Mouse (Mus musculus): Measurements from ENCODE around the gene Cd300lg.

The Cd300lg gene

GRCm38 (mm10) chr11:102051954-102052353 is 10.6 kb downstream of the Cd300lg start:
- in situ Hi-C loops (cut with MboI), result no loop called here

DNA sequence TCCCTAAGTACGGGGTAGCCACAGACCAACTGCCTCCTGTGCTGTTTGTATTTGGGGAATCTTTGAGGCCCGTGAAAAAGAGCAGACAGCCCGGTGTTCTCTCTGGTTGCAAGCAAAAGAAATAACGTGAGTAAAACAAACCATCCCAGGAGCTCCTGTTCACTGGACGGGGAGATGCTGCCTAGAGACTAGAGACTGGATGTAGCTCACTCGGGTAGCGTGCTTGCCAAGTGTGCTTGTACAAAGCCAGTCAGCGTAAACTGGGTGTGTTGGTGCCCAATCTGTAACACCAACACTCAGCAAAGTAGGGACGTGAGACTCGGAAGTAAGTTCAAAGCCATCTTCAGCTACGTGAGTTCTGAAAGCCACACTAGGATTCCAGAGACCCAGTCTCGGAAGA is 11.4 kb downstream of the Cd300lg start:
- in situ Hi-C loops (cut with MboI), result no loop called here

DNA sequence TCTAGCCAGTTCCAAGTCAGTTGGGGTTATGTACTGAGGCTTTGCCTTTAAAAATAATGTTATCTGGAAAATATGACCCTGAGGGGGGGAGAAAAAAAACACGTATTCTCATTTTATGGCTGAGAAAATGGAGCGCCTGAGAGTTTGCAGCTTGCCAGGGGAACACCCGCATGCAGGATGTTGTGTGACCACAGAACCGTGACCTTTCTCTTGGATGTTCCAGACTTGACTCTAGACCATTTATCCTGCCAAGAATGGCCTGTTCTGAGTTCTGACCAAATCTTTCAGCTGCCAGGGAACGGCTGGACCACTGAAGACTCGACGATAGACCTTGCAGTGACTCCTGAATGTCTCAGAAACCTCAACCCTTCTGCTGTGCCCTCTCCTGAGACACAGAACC is 11.9 kb downstream of the Cd300lg start:
- in situ Hi-C loops (cut with MboI), result no loop called here

DNA sequence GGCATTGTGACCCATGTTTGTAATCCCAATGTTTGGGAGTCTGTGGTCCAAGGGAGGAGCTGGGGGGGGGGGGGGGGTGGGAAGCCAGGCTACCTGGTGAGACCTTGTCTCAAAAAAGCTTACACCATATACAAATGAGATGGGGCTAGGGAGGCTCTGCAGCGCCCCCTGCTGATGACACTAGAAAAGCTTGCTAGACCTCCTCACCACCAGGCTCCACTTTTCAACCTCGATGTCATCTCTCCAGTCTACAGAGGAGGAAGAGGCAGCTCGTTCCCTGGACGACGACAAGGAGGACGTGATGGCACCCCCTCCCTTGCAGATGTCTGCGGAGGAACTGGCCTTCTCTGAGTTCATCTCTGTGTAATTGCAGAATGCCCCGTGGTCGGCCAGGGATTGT is 12.5 kb downstream of the Cd300lg start:
- in situ Hi-C loops (cut with MboI), result no loop called here

DNA sequence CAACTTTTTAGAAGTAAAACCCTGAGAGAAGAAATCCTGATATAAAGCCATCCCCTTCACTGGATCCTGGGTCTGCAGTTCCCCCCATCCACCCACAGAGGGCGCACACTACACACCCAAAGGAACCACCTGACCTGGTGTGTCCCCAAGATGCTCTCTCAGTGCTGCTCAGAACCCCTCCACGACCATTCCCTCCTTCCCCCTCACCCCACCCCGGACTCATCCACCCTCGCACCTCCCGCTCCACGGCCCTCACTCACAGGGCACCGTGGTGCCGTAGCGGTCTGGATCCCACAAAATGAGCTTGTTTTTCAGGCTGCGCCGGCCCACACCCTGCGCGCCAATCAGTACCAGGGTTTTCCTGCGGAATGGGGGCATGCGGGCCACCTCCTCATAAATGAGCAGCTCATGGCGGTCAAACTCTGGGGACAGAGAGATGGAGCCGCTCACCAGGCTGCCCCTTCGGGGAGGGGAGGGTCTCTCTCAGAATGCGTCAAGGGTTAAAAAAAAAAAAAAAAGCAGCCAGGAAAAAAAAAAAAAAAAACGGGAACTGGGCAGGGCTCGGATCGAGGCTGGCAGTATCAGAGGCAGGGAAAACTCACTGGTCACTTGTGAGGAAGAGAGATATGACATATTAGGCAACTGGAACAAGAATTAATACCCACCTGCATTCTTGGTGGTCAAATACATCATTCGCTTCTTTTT is 20.1 kb downstream of the Cd300lg start:
- in situ Hi-C loops (cut with MboI), result no loop called here

- in situ Hi-C loops (cut with MboI), result no loop called here
These were observed 20.7 kb downstream of the Cd300lg start for GRCm38 (mm10) chr11:102061941-102062473.

GRCm38 (mm10) chr11:102063076-102063475 is 21.8 kb downstream of the Cd300lg start:
- in situ Hi-C loops (cut with MboI), result no loop called here

DNA sequence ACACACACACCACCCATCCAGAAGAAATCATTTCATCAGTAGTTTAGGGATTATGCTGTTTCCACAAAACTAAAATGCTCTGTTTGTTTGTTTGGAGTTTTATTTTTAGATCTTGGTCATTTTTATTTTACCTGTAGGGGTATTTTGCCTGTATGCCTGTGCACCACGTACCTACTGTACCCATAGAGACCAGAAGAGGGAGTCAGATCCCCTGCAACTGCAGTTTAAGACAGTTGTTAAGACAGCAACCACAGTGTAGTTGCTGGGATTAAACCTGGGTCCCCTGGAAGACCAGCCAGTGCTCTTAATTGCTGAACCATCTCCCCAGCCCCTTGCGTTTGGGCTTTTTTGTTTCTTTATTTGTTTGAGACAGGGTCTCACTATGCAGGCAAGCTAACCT is 27.7 kb downstream of the Cd300lg start:
- in situ Hi-C loops (cut with MboI), result no loop called here

GRCm38 (mm10) chr11:102069633-102070032 is 28.3 kb downstream of the Cd300lg start:
- in situ Hi-C loops (cut with MboI), result no loop called here

- in situ Hi-C loops (cut with MboI), result no loop called here
These were observed 29.1 kb downstream of the Cd300lg start for GRCm38 (mm10) chr11:102070426-102070825.

- in situ Hi-C loops (cut with MboI), result no loop called here
These were observed 31.4 kb downstream of the Cd300lg start for GRCm38 (mm10) chr11:102072729-102073128.

- in situ Hi-C loops (cut with MboI), result no loop called here
These were observed 32.4 kb downstream of the Cd300lg start for GRCm38 (mm10) chr11:102073722-102074121.

DNA sequence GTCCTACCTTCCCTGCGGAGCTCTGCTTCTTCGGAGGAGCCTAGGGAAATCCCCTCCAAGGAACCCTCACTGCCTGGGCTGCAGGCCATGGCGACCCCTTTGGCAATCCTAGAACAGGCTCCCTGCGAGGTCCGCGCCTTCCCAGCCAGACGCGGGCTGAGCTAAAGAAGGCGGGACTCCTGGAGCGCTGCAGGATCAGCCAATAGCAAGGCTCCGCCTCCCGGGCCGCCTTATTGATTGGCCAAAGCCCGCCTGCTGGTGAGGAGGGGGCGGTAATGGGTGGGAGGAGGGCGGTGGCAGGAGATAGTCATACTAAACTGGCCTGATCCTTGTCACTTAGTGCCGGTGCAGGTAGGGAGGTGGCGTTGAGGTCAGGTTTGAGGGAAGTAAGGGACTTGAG is 41.0 kb downstream of the Cd300lg start:
- in situ Hi-C loops (cut with MboI), result no loop called here

- in situ Hi-C loops (cut with MboI), result no loop called here
These were observed 41.9 kb downstream of the Cd300lg start for GRCm38 (mm10) chr11:102083193-102083592.

GRCm38 (mm10) chr11:102084159-102084558 is 42.9 kb downstream of the Cd300lg start:
- in situ Hi-C loops (cut with MboI), result no loop called here

- in situ Hi-C loops (cut with MboI), result no loop called here
These were observed 45.0 kb downstream of the Cd300lg start for GRCm38 (mm10) chr11:102086331-102086730.

DNA sequence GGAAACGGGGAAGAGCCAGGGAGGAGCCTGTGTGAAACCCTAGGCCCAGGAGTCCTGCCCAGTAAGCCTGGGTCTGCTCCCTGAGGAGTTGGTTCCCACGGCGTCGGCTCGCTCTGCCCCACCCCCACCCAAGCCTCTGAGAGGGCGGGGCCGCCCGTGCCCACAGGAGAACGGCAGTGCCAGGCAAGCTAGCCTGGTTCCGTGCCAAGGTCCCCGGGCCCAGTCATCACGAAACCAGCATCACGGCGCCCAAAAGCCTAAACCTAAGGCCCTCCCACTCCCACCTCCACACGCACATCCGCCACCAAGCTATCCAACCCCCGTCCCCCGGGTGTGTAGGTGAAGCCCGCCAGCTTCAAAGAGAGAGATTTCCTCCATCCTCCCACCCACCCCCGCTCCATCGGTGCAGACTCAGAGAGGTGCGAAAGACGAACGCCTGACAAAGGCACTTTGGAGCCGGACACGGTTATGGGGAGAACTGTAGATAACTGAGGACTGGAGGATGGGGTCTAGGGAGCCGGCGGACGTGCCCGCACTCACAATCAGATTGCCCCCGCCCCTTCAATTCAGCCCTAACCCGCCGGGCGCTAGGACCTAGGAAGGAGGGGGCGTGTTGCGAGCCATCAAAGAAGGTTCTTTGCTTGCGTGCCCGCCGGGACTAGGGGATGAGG is 45.9 kb downstream of the Cd300lg start:
- in situ Hi-C loops (cut with MboI), result no loop called here

DNA sequence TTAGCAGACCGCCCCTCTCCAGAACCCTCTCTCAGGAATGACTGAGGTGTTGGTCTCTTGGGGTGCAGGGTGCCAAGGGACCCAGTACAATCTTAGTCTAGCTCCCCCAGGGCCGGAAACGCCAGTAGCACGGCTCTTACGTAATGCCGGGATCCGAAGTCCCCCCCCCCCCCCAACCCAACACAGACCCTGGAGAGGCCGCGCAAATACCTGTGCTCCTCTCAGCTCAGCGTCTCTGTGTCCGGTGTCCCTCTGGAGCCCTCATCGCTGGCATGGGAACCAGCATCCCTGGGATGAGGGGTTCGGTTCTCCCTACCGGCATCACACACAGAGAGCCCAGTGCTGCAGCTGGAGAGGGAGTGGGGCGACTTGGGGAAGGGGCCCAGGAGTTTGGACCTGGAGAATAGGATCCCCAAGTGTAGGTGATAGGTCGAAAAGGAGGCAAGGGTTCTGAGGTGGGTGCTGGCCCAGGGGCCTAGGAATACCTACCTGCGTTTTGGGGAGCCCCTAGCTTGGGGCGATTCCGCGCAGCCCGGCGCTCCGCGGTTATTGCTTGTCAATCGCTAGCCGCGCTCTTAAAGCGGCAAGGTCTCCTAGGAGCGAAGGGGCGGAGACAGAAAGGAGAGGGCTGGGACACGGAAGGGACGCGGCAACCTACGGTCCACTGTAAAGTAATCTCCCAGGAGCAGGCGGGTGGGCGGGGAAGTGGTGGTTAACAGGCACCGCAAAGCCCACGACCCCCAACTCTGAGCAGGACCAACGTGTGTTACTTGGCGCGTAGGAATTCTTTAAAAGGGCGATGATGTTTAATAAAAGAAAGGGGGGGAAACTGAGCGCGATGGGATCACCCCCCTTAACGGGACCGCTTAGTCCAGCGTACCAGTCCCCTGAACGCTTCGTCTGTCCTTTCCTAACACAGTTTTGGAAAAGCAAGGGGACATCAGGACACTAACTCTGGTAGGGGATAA is 46.9 kb downstream of the Cd300lg start, which contains the start of gene Mpp2:
Gene Mpp2 (minus strand): TSS at position 585 of the 968 bp plus-strand sequence.
- in situ Hi-C loops (cut with MboI), result no loop called here

- in situ Hi-C loops (cut with MboI), result no loop called here
These were observed 47.9 kb downstream of the Cd300lg start for GRCm38 (mm10) chr11:102089088-102089808.

GRCm38 (mm10) chr11:102095676-102096075 is 54.4 kb downstream of the Cd300lg start:
- in situ Hi-C loops (cut with MboI), result no loop called here

GRCm38 (mm10) chr11:102096446-102096845 is 55.1 kb downstream of the Cd300lg start:
- in situ Hi-C loops (cut with MboI), result no loop called here
